Mouse (Mus musculus): ENCODE data around the gene Ppm1h. TPM values are rescaled to one million over a fixed set of nuclear protein-coding genes. Genes with fewer than 3 reads are reported as not detected.

Ppm1h gene
- total and polyA plus RNA-seq, 3 experiments = 6.9 to 14.9 TPM; not detected in 1

DNA sequence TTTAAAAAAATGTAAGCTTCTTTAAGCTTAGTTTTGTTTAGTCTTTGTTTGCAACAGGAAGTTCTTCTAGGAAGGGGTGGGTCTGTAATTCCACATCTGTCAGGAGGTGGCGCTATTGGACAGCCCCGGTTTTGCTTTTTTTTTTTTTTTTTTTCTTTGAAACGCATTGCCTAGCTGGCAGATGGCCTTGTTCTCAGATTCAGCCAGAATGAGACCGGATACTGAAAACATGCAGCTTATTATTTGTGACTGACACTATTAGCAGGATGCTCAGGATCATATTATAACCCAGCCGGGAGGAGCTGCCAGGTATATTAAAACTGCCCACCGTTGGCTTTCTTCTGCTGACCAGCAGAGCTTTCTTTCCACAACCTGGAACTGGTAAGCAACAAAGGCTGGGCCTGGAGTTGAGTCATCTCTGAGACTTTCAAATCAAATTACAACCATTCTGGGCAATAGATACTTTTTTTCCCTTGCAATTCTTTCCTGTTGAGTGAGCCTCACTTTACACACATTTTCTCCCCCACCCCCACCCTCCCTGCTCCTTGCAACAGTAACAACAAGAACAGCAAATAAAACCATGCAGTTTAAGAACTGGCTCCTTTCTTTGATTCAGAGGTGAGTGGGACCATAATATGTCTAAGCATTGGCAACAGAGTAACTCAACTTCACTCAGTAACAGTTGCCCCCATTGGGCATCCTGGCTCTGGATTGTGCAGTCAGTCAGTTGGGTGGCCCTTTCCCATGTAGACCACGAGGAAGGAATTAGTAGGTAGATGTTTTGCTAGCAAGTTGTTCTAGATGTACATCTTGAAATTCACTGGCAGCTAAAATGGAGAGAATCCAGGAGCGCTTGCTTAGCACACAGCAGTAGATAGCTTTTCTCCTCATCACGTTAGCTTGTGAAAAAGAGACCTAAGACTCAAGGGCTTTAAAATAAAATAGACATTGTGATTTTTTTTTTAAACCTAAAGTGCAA is 128.9 kb downstream of the Ppm1h start:
- H3K27ac ChIP-seq (ENCODE audit: control insufficient read depth, low read depth, low read length) = no peak overlapping the region
- H3K9me3 ChIP-seq (replicated peaks; ENCODE audit: insufficient read depth, low read length) = no peaks in the 10 kb centered on the region
- H3K4me1 ChIP-seq (ENCODE audit: control insufficient read depth in 1 of 2, insufficient read depth in 2 of 2, low read length in 2 of 2) = peaks cover 0 to 2% of the 10 kb centered on the region in 2 experiments; a peak in 2 of 4 replicates
- H3K36me3 ChIP-seq (ENCODE audit: control insufficient read depth in 1 of 2, insufficient read depth in 2 of 2, low read length in 2 of 2) = peaks cover 0 to 4% of the 10 kb centered on the region in 2 experiments; a peak in 2 of 4 replicates
- H3K4me3 ChIP-seq (ENCODE audit: control insufficient read depth in 1 of 2, insufficient read depth in 1 of 2, low read depth in 2 of 2, low read length in 2 of 2) = no peak overlapping the region
- H3K27me3 ChIP-seq (ENCODE audit: control insufficient read depth in 1 of 2, insufficient read depth in 2 of 2, low read length in 2 of 2) = no peaks in the 10 kb centered on the region
- H3K79me2 ChIP-seq (ENCODE audit: control insufficient read depth, insufficient read depth, low read length, poor library complexity) = no peaks in the 10 kb centered on the region
- peak; percentile 87 for DNase-seq (ENCODE audit: low read depth, low spot score)
- TF ChIP-seq MAFK (IDR thresholded peaks at IDR 0.05; ENCODE audit: borderline replicate concordance, low read depth, low read length) (0 out of 2 replicates have a peak, but pooled peaks have one; percentile 38), MXI1 (IDR thresholded peaks at IDR 0.05; ENCODE audit: low read depth, low read length) (0 out of 2 replicates have a peak, but pooled peaks have one; percentile 31), ETS1 (IDR thresholded peaks at IDR 0.05; ENCODE audit: low read depth, low read length) (0 out of 2 replicates have a peak, but pooled peaks have one; percentile 23), EP300 (IDR thresholded peaks at IDR 0.05; ENCODE audit: low read depth in 1 of 2, low read length in 2 of 2) (0 out of 4 replicates have a peak, but pooled peaks of 1 of the 2 experiments have one; percentile 25), ELF1 (IDR thresholded peaks at IDR 0.05; ENCODE audit: low read depth, low read length) (peak; percentile 74), MYB (IDR thresholded peaks at IDR 0.05; ENCODE audit: low read depth, low read length) (no peak), MEF2A (IDR thresholded peaks at IDR 0.05; ENCODE audit: extremely low read depth, insufficient replicate concordance, low read depth, low read length, poor library complexity, severe bottlenecking) (no peak), ZNF384 (IDR thresholded peaks at IDR 0.05; ENCODE audit: low read depth, low read length) (peak; percentile 100), ZKSCAN1 (IDR thresholded peaks at IDR 0.05; ENCODE audit: low read depth, low read length) (peak; percentile 86; the same call in 1 of the 2 replicates), GATA1 (IDR thresholded peaks at IDR 0.05; ENCODE audit: low read depth, low read length) (no peak), RCOR1 (IDR thresholded peaks at IDR 0.05; ENCODE audit: low read depth, low read length) (no peak), SMC3 (IDR thresholded peaks at IDR 0.05; ENCODE audit: low read depth, low read length) (peak; percentile 91), ZC3H11A (IDR thresholded peaks at IDR 0.05; ENCODE audit: low read depth, low read length) (peak; percentile 82), MAX (IDR thresholded peaks at IDR 0.05; ENCODE audit: low read length) (no peak), MYC (IDR thresholded peaks at IDR 0.05; ENCODE audit: low read depth, low read length) (peak; percentile 54; the same call in 1 of the 2 replicates), BHLHE40 (IDR thresholded peaks at IDR 0.05; ENCODE audit: borderline replicate concordance, low read depth, low read length) (no peak; the same call in 1 of the 2 replicates), POLR2AphosphoS2 (IDR thresholded peaks at IDR 0.05; ENCODE audit: low read length) (no peak), TBP (IDR thresholded peaks at IDR 0.05; ENCODE audit: low read depth, low read length) (no peak), GABPA (IDR thresholded peaks at IDR 0.05; ENCODE audit: low read depth, low read length) (no peak), SIN3A (IDR thresholded peaks at IDR 0.05; ENCODE audit: low read length) (peak; percentile 59; the same call in 1 of the 2 replicates), MAZ (IDR thresholded peaks at IDR 0.05; ENCODE audit: low read depth, low read length) (peak; percentile 67; the same call in 1 of the 2 replicates), UBTF (IDR thresholded peaks at IDR 0.05; ENCODE audit: borderline replicate concordance, insufficient read depth, low read depth, low read length) (no peak), CHD2 (IDR thresholded peaks at IDR 0.05; ENCODE audit: low read length) (no peak), RAD21 (IDR thresholded peaks at IDR 0.05; ENCODE audit: low read depth, low read length) (peak; percentile 90), JUND (IDR thresholded peaks at IDR 0.05; ENCODE audit: low read depth, low read length) (0 out of 2 replicates have a peak, but pooled peaks have one; percentile 65), HCFC1 (IDR thresholded peaks at IDR 0.05; ENCODE audit: low read depth, low read length) (peak; percentile 57; the same call in 1 of the 2 replicates), CTCF (IDR thresholded peaks at IDR 0.05 in 2 of 3, conservative IDR thresholded peaks at IDR 0.05 in 1 of 3; ENCODE audit: control insufficient read depth in 1 of 3, insufficient read depth in 1 of 3, low read depth in 2 of 3, low read length in 3 of 3, poor library complexity in 1 of 3, severe bottlenecking in 1 of 3) (peak; percentile 70 to 94 (median 78)), CHD1 (IDR thresholded peaks at IDR 0.05; ENCODE audit: low read depth, low read length) (no peak), NRF1 (IDR thresholded peaks at IDR 0.05; ENCODE audit: insufficient read depth, low read depth, low read length, poor library complexity, severe bottlenecking) (no peak)
- no peak overlapping the region for H3K9ac ChIP-seq (ENCODE audit: control insufficient read depth, low read depth, low read length, poor library complexity, severe bottlenecking)
